Mouse (Mus musculus): Measurements from ENCODE around the gene Tirap.

The Tirap gene

DNA sequence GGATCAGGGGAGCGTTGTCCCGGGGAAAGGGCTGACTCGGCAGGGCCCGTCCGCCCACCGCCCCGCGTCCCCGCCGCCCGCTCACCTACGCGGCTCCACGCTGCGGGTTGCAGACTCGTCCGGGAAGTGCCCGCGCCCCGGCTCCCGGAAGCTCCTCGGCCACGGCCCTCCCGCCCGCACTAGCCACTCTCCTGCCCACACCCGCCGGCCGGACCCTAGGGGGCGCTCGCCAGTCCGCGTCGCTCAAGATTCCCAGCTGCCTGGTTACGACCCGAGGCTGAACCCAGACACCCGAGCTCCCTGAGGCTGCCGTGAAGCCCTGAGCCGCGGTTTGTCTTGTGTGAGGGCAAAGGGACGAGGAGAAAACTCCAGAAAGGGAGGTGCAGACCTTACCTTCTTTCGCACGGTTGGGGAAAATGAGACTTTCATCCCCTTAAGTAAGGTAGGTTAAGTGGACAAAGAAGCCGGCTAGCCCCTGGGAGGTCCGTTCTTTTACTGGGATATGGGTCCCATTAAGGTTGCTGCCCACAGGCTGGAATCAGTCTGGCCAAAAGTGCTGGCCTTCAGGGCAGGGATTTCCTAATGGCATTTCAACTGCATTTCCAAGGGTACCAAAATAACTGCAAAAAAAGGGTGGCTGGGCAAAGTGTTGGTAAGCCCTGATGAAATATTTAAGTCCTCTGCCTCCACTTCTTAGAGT lies at the start of gene Tirap, which contains the start of gene Srpr:
Gene Tirap, minus strand, starts transcription at position 520 of the 700 bp plus-strand sequence.
Gene Srpr, plus strand, starts transcription at position 404 of the 700 bp plus-strand sequence.
- DNase-seq (ENCODE audit: low spot score in 2 of 2), result peak; percentile 87 to 94

DNA sequence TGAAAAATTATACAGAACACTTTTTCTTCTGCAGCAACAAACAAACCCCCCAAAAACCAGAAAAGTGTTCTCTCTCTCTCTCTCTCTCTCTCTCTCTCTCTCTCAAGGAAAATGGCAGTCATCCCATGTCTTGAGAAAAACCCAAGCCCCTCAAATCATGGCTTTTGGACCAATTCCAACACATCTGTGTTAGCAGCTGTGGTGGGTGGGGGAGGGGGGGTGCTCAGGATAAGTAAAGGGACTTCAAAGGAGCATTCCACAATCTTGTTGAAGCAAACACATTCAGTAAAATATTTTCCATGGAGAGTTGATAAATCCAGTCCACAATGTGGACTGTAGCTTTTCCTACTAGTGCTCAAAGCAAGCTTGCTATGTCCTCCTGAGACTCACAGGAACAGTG lies 49.4 kb upstream of the Tirap start:
- no peak for DNase-seq (ENCODE audit: low spot score in 2 of 2)

- DNase-seq (ENCODE audit: low spot score in 2 of 2), result no peak
Observed at GRCm38 (mm10) chr9:35247405-35247804, 47.3 kb upstream of the Tirap start.

DNA sequence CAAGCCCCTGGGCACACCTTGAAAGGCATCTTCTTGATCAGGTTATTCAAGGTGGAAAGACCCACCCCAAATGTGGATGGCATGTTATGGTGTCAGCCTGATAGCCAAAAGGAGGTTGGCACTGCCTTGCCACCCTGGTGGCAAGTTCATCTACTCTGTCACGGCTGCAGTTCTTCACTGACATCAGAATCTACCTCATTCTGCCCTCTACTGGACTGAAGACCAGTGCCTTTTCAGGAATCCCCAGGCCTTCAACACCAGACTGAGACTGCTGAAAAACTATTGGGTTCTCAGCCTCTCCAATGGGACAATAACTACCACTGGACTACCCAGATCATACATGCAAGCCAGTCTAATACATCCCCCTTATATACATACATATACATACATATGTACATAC lies 39.6 kb upstream of the Tirap start:
- DNase-seq (ENCODE audit: low spot score in 2 of 2), result no peak

GRCm38 (mm10) chr9:35238915-35239571 lies 39.0 kb upstream of the Tirap start:
- DNase-seq (ENCODE audit: low spot score in 2 of 2), result no peak

- DNase-seq (ENCODE audit: low spot score in 2 of 2), result no peak
Observed at GRCm38 (mm10) chr9:35238371-35238770, 38.3 kb upstream of the Tirap start.

DNA sequence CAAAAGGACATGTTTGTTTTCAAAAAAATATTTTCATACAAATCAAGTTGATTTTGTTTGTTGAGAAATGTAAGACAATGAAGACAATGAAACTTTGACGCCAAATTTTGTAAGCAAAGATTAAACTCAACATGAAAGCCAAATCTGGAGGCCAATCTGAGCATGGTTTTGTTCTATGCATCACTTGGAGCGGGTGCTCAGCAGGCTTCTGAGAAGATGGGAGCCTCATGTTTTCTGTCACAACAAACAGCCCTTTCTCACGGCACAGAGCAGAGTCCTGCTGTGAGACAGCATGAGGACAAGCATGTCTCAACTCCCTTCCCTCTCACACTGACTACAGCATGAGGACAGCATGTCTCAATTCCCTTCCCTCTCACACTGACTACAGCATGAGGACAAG lies 35.9 kb upstream of the Tirap start:
- no peak for DNase-seq (ENCODE audit: low spot score in 2 of 2)

- no peak for DNase-seq (ENCODE audit: low spot score in 2 of 2)
Observed at GRCm38 (mm10) chr9:35228671-35229070, 28.6 kb upstream of the Tirap start.

GRCm38 (mm10) chr9:35223466-35223865 lies 23.4 kb upstream of the Tirap start:
- DNase-seq (ENCODE audit: low spot score in 2 of 2), result no peak

DNA sequence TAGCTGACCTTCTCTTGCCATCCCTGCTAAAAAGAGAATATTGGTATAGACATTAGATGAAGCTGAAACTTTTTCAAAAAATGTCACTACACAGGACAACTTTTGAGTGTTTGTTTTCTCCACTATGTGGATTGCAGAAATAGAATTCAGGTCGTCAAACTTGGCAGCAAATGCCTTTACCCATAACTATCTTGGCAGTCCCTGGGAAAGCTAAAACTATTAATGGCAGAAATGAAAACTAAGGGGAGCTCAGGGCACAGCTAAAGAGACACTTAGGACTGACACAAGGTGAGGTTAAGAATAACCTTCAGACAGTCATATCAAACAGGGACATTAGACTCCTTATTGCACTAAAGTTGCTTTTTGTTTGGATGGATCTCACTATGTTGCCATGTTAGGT lies 17.9 kb upstream of the Tirap start:
- DNase-seq (ENCODE audit: low spot score in 2 of 2), result no peak

- no peak for DNase-seq (ENCODE audit: low spot score in 2 of 2)
Observed at GRCm38 (mm10) chr9:35211573-35212511, 11.8 kb upstream of the Tirap start.

DNA sequence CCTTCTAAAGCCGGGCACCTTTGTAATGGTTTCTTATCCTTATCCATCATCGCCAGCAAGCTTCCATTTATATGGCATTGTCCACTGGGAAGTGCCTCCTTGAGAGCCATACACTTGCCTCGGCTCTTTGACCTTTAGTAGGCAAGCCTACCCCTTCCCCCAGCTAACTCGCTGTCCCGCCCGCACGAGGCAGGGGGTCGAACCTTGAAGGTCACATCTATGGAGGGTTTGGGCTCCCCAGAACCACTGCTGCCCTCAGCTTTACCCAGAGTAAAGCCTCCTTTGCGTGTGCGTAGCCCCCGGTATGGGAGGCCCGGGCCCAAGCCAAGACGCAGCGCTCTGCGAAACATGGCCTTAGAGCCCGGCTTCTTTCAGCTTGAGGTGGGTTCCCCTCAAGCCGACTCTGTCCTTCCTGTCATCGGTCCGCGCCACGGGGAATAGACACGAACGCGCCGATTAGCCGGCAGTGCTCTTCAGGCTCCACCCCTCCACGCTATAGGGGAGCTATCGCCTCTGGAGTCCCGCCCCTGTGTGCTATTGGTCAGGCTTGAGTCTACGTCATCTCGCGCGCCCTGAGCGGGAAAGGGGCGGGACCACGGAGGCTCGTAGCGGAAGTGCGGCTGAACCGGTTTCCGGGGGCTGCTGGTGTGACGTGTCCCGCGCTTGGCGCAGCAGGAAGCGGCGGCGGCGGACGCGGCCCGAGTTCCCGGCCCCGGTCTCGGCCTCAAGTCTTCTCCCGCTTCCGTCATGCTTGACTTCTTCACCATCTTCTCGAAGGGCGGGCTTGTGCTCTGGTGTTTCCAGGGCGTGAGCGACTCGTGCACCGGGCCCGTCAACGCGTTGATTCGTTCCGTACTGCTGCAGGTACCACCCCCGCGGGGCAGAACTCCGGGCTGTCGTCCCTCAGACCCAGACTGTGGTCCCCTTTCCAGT lies 10.7 kb upstream of the Tirap start, which contains the start of gene Foxred1:
Gene Foxred1, minus strand, starts transcription at position 514 of the 933 bp plus-strand sequence.
- peak; percentile 97 to 99 for DNase-seq (ENCODE audit: low spot score in 2 of 2)

GRCm38 (mm10) chr9:35204421-35204820 lies 4.3 kb upstream of the Tirap start:
- no peak for DNase-seq (ENCODE audit: low spot score in 2 of 2)

- no peak for DNase-seq (ENCODE audit: low spot score in 2 of 2)
Observed at GRCm38 (mm10) chr9:35203536-35203935, 3.4 kb upstream of the Tirap start.

DNA sequence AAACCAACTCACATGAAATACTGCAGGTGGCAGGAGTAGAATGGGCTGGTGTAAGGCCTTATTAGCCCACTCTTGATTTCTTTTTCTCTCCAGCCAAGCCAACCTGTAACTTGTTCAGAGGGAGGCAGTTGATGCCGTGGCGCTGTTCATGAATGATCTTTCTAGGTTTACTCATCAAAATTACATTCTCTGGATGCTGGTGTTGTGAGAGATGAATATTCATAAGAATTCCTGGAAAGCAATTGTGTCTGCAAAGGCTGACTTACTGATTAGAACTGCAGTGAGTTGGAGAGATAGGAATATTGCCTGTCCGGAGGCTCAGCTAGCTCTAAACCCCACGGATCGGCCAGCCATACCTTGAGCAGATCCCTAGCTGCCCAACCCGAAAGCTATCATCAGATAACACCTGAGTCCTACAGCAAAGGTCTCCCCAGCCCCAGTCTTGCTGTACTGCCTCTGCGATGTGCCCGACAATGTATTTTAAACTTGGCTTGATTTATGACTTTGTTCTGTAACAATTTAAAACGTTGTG lies 504 bp upstream of the Tirap start:
- DNase-seq (ENCODE audit: low spot score in 2 of 2), result no peak

DNA sequence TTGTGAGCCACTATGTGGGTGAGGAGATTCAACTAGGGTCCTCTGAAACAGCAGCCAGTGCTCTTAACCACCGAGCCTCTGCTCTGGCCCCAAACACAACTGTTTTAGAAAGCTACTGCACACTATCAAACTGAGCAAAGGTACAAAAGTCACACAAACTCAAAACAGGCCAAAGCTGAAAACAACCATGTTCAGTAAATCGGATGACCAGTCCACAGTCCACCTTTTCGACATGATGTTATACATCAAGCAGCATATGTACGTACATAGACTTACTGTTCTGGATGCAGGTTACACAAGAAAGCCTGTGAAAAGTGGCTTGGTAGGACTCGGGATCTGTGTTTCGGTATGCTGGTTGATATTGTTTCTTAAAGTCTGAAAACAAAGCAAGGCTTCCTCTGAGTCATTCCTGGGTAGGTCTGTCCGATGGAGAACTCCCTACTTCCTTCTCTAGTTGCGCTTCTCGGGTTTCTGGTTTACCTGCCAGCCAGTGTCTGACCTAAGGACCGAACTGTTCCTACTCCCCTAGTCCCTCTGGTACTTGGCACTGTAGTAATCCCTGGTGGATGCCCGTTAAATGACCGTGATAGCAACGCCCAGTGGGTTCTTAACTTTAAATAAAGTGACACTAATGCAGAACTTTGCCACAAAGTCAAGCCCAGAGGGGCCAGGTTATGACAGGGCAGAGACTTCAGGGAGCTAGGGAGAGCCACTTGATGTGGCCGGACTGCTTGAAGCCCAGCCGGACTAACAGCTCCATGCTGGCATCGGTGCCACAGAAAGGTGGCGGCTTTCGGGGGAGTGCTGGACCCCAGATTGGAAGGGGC lies 933 bp downstream of the Tirap start:
- DNase-seq (ENCODE audit: low spot score in 2 of 2), result no peak

DNA sequence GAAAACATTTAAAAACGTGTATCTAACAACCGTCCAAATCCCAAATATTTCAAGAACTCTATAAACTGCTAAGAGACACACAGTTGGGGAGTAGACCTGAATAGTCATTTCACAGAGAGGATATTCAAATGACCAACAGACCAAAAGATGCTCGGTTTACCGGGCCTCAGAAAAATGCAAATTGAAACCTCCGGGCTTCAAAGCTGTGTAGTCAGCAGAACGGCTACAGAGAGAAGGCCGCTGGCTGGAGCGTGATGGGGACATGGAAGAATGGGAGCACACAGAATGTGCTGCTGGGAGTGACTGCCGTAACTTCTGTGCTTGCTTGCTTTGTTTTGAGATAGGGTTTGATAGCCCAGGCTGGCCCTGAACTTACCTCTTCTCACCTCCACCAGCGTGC lies 1.7 kb downstream of the Tirap start:
- DNase-seq (ENCODE audit: low spot score in 2 of 2), result no peak

DNA sequence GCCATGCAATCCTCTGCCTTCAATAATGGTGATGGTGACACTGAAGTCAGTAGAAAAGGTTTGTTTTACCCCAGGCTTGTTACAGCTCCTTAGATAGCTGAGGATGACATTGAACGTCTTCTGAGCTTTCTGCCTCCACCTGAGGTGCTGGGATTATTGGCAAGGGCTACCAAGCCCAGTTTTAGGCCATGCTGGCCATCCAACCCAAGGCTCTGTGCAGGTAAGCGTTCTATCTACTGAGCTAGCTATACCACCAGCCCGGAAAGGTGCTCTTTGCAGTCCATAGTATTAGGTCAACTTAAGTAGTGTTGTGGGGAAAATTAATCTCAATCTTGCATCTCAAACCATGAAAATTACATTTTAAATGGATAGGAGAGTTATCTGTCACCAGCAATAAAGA lies 2.5 kb downstream of the Tirap start:
- no peak for DNase-seq (ENCODE audit: low spot score in 2 of 2)

GRCm38 (mm10) chr9:35194048-35194447 lies 6.0 kb downstream of the Tirap start:
- no peak for DNase-seq (ENCODE audit: low spot score in 2 of 2)

GRCm38 (mm10) chr9:35192983-35193542 lies 7.0 kb downstream of the Tirap start:
- DNase-seq (ENCODE audit: low spot score in 2 of 2), result no peak

Measured in spleen, postnatal 14 days (tissue).